Mouse (Mus musculus): ENCODE data around the gene Scg3. TPM values are rescaled to one million over a fixed set of nuclear protein-coding genes. Genes with fewer than 3 reads are reported as not detected.

Scg3 gene
- polyA plus RNA-seq (2012; rRNA removed) = 0.02 TPM in 1 of 2 replicates, not detected in the other

DNA sequence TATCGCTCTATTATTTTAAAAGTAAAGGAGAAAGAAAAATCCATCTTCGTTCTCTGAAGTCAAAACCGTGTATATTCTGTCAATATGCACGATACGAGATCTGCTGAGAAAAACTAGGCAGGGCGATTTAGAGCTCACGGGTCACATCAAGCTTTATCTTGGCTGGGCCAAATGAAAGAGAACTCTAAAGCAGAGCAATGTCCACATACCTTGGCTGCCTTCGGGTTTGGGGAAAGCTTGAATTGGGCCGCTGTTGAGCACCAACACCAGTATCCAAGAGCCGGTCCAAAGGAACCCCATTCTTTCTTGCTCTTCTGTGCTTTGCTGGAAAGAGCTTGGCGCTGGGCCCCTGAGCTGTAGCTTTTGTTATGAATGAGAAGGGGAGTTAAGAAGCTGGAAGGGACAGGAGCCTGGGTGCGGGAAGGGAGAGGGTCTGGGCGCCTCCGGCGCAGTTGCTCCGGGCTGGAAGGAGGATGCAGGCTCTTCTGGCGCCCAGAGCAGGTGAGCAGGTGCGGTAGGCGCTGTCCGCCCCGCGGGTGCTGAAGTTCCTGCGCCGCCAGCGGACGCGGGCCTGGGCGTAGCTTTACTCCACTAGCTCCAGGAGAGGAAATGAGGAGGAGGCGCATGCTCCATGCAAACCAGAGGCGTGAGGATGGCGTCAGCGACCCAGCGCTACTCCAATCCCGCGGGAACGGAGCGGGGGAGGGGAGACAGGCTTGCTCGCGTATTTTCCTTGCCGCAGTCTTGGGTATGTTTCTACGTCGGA lies at the start of gene Scg3:
Gene Scg3 (minus strand): TSS at position 631 of the 766 bp plus-strand sequence.

DNA sequence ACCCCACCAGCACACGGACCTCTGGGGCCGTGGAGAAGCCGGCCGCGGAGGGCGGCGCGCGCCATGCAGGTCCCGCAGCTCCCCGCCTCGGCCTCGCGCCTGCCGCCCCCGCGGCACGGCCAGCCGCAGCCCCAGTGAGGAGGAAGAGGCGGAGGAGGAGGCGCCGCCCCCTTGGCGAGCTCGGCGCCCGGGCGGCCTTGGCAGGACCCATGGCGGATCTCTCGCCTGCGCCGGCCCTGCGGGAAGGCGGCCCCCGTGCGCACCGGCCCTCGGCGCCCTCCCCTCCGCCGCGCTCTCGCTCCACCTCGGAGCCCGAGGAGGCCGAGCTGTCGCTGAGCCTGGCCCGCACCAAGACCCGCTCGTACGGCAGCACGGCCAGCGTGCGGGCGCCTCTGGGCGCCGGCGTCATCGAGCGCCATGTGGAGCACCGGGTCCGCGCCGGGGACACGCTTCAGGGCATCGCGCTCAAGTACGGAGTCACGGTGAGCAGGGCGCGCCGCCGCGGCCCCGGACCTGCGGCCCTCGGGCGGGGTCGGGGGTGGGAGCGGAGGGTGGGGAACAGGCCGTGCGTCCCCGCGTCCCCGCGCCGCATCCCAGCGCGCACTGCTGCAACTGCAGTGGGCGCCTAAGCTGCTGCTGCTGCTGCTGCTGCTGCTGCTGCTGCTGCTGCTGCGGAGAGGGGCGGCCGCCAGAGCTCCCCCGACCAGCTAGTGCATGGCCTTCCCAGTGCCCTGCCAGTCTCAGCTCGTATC lies 58.1 kb downstream of the Scg3 start, which contains the start of gene Lysmd2:
Gene Lysmd2 (plus strand): TSS at position 186 of the 752 bp plus-strand sequence.

GRCm38 (mm10) chr9:75610571-75611493 lies 73.0 kb downstream of the Scg3 start, which contains the start of gene Tmod2:
Gene Tmod2, minus strand, starts transcription at chr9:75611325.

Other genes starting within 250 kb of the Scg3 start
- gene Leo1, start 242.5 kb downstream of the Scg3 start, polyA plus RNA-seq (2012; rRNA removed) = 5.7 and 6.1 TPM in 2 replicates
- 11.2 and 12.1 TPM in 2 replicates for gene Tmod3, start 124.4 kb downstream of the Scg3 start, polyA plus RNA-seq (2012; rRNA removed)
- 0.02 and 0.05 TPM in 2 replicates for gene Tmod2, start 72.7 kb downstream of the Scg3 start, polyA plus RNA-seq (2012; rRNA removed)
- 4.1 and 4.2 TPM in 2 replicates for gene Lysmd2, start 58.3 kb downstream of the Scg3 start, polyA plus RNA-seq (2012; rRNA removed)
- gene Bmp5, start 91.3 kb upstream of the Scg3 start, polyA plus RNA-seq (2012; rRNA removed) = 3.1 and 3.3 TPM in 2 replicates